Mouse (Mus musculus) brain, embryonic 14.5 days (tissue): ENCODE measurements at regions not wholly inside any gene's neighbourhood (a gene's known extent, or its start where the extent isn't known, plus 50 kb on each side); places are given as distances from the start of the nearest gene placed in this dataset.

Source experiments
- CTCF ChIP-seq: fragments of 200-500 bp; IDR thresholded peaks from 2 replicates; pipeline ENCODE4 v1.5.1; 2012; ENCODE audit warnings: inconsistent platforms, mild to moderate bottlenecking, moderate library complexity, borderline replicate concordance; ENCODE audit not compliant: insufficient read depth, insufficient read length; ENCODE audit errors: extremely low read depth
- POLR2A ChIP-seq: fragments of 200-500 bp; IDR thresholded peaks from 2 replicates; pipeline ENCODE4 v1.6.1; 2012; ENCODE audit warnings: mild to moderate bottlenecking, inconsistent platforms, borderline replicate concordance; ENCODE audit not compliant: poor library complexity, insufficient read depth, insufficient read length, severe bottlenecking; ENCODE audit errors: extremely low read depth

- TF ChIP-seq CTCF: no peak
- no peak for TF ChIP-seq POLR2A
Measured at GRCm38 (mm10) chr5:128550736-128551135, 49.9 kb upstream of the Fzd10 start.
